Mouse (Mus musculus) cortical plate, adult 2 months (tissue): ENCODE measurements around the gene Ank3.

ENCODE experiments used
- CTCF ChIP-seq: fragments of 200-500 bp; IDR thresholded peaks from 2 replicates; pipeline ENCODE4 v1.5.1; 2011; ENCODE audit warnings: mild to moderate bottlenecking, control low read depth, low read length; ENCODE audit not compliant: insufficient read depth; ENCODE audit errors: extremely low read depth
- POLR2A ChIP-seq: fragments of 200-500 bp; IDR thresholded peaks from 2 replicates; pipeline ENCODE4 v1.6.1; 2011; ENCODE audit warnings: mild to moderate bottlenecking, low read length, control low read depth; ENCODE audit not compliant: insufficient read depth; ENCODE audit errors: extremely low read depth

DNA sequence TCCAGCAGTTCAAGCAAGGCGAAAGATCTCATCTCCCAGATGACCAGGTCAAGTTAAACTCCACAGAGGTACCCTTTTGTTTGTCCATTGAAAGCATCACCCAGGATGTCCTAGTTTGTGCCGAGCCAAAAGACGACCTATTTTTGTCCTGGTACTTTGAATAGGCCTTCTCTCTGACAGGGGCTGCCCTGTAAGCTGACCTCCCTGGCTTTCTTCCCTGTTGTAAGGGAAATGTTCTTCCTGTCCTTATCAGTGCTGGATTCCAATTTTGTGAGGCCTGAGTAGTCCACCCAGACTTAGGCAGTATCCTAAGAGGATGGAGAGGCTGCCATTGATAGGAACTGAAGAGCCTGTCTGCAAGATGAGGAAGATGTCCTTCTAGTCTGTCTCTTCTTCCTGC lies 244.9 kb downstream of the Ank3 start:
- TF ChIP-seq CTCF (no peak), POLR2A (no peak)
